Mouse (Mus musculus) hindbrain, embryonic 16.5 days (tissue): ENCODE results near the gene Naif1. TPM values are rescaled to one million over a fixed set of nuclear protein-coding genes. Genes with fewer than 3 reads are reported as not detected.
A peak's percentile ranks its signal among the peaks of the same experiment; 100 is the strongest.

ENCODE experiments used
- ATAC-seq: fragments of 200-750 bp; cut with Nextera tagmentation; 2 replicates; pipeline ENCODE4 v1.8.0; 2017; ENCODE audit warnings: moderate TSS enrichment, moderate library complexity
- H3K27ac ChIP-seq: fragments of 300-500 bp; sonication (generic); 2 replicates; pipeline ENCODE4 v1.5.1; 2014; ENCODE audit warnings: low read depth, mild to moderate bottlenecking, control low read depth, low read length, moderate library complexity
- H3K27me3 ChIP-seq: fragments of 300-500 bp; sonication (generic); replicated peaks from 2 replicates; pipeline ENCODE4 v1.6.1; 2014; ENCODE audit warnings: low read length; ENCODE audit not compliant: control insufficient read depth, insufficient read depth
- H3K36me3 ChIP-seq: fragments of 300-500 bp; sonication (generic); 2 replicates; pipeline ENCODE4 v1.6.1; 2014; ENCODE audit warnings: mild to moderate bottlenecking, low read length, moderate library complexity, mixed read lengths; ENCODE audit not compliant: control insufficient read depth, insufficient read depth
- H3K4me1 ChIP-seq: fragments of 300-500 bp; sonication (generic); 2 replicates; pipeline ENCODE4 v1.6.1; 2014; ENCODE audit warnings: low read depth, low read length; ENCODE audit not compliant: control insufficient read depth, insufficient read depth
- H3K4me2 ChIP-seq: fragments of 300-500 bp; sonication (generic); 2 replicates; pipeline ENCODE4 v1.6.1; 2014; ENCODE audit warnings: mild to moderate bottlenecking, low read length, control low read depth, moderate library complexity
- H3K4me3 ChIP-seq: fragments of 300-500 bp; sonication (generic); 2 replicates; pipeline ENCODE4 v1.5.1; 2014; ENCODE audit warnings: mild to moderate bottlenecking, low read length, control low read depth, moderate library complexity
- H3K9ac ChIP-seq: fragments of 300-500 bp; sonication (generic); 2 replicates; pipeline ENCODE4 v1.6.1; 2014; ENCODE audit warnings: low read depth, mild to moderate bottlenecking, control low read depth, low read length, moderate library complexity
- H3K9me3 ChIP-seq: fragments of 300-500 bp; sonication (generic); 2 replicates; pipeline ENCODE4 v1.6.1; 2014; ENCODE audit warnings: mild to moderate bottlenecking, low read length, moderate library complexity; ENCODE audit not compliant: control insufficient read depth
- WGBS: fragments of 180-500 bp; shearing (Covaris S2); extraction: QIAGEN DNeasy Blood & Tissue Kit; methylation state at CpG from one replicate; pipeline ENCODE4 v1.1.7; 2014; 5-methylcytosine and 5-hydroxymethylcytosine counted together
- polyA plus RNA-seq: library from polyadenylated mRNA; unstranded; fragments of >200 nt; fragmentation: Nextera tagmentation; extraction: Ambion mirVana; gene quantifications from 2 replicates; pipeline ENCODE4 v1.2.1, GENCODE M21; 2015

The Naif1 gene
- 5.1 and 5.2 TPM in 2 replicates for polyA plus RNA-seq

DNA sequence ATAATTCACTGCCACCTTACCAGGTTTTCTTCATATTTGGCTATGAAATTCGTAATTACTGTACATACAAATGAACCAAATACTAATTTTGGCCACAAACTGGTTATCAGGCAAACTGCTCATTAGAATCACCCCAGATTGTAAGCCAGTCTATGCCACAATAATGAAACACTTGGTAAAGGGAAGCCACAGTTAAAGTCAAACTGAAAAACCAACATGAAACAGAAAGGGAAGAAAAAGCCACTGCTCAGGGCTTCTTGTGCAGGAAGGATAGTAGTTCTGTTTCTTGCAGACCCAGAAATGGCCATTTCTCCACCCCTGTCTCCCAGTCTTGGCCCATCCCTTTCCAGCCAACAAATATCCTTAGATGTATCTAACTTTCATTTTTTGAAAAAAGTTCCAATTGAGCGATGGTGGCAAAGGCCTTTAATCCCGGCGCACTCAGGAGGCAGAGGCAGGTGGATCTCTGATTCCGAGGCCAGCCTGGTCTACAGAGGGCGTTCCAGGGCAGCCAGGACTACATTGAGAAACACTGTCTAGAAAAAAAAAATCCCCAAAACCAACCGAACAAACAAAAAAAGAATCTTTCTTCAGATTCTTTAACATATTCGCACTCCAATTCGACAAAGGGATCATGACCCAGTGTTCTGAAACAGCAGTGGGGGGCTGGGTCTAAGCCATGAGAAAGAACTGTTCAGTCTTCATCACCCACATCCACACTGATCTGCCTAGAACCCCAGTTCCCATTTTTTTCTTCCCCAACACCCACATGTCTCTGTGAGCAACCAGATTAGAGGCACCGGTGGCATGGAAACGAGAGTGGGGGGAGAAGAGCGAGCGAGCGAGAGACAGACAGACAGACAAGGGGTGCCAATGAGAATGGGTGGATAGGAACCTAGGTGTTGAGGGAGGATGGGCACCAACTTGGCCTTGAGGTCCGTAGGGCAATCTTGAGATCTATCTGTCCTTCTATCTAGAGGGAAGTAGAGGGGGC lies at the start of gene Naif1:
Gene Naif1 (plus strand): TSS at position 697 of the 994 bp plus-strand sequence.
- peak within 1 kb of the TSS; percentile 78 for H3K4me2 ChIP-seq
- H3K36me3 ChIP-seq = no peaks in the 10 kb centered on the region
- peak within 1 kb of the TSS; percentile 83 for H3K9ac ChIP-seq
- WGBS = 77% methylated on average over 15 of the region's 15 CpGs
- no peaks in the 10 kb centered on the region for H3K27me3 ChIP-seq
- peak within 1 kb of the TSS; percentile 89 for H3K27ac ChIP-seq
- H3K4me1 ChIP-seq = peaks cover 26% of the 10 kb centered on the region
- H3K4me3 ChIP-seq = peak within 1 kb of the TSS; percentile 88
- ATAC-seq = no peak
- no peaks in the 10 kb centered on the region for H3K9me3 ChIP-seq

DNA sequence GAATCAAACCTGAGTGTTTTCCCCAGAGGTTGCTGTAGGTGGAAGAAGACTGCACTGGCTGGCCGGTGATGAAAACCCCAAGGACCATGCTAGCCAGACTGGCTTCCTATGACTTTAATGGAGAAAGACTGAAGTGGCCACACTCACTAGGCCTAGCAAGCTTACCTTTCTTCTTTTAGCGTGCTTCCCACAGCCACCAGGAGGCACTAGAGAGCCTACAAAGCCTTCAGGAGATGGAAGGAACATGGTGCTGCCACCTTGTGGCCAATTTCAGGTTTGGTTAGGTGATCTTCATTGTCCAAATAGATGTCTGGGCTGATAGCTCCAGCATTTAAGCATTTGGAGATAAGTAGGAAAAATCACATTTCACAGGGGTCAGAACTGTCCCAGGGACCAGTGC lies 45.6 kb upstream of the Naif1 start:
- no peaks in the 10 kb centered on the region for H3K27me3 ChIP-seq
- peaks cover 16% of the 10 kb centered on the region; the same call in 1 of the 2 replicates for H3K36me3 ChIP-seq
- no peaks in the 10 kb centered on the region for H3K9me3 ChIP-seq
- no peak overlapping the region for H3K4me2 ChIP-seq
- H3K27ac ChIP-seq = no peak overlapping the region; the same call in 1 of the 2 replicates
- 16% methylated on average over 2 of the region's 2 CpGs for WGBS
- no peak overlapping the region for H3K4me3 ChIP-seq
- no peak overlapping the region for H3K9ac ChIP-seq
- peak; percentile 35 for ATAC-seq
- H3K4me1 ChIP-seq = no peaks in the 10 kb centered on the region

DNA sequence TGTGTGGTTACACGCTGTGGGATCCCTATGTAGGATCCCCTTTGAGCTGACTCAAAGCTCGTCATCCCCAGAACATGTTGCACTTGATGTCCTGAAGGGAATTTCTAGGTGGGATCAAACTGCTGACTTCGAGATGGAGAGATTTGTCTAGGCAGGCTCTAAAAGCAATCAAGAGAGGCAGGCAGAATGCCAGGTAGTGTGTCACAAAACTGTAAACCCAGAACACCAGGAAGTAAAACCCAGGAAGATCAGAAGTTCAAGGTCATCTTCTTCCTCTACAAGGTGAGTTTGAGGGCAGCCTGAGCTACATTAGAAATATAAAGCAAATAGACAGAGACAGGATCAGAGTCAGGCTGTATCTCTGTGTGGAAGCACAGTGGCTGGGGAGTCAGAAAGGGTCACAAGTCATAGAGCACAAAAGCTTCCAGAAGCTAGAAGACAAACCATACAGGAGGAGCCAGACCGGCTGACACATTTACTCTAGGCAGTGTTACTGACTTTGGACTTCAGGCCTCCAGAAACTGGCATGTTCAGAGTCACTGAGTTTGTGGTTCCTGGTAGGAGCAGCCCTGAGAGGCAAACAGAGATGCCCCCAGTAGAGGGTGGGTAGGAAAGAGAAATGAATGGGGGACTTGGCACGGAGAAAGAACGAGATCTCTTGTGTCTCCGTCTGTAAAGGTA lies 43.0 kb upstream of the Naif1 start:
- no peak for ATAC-seq
- Histone ChIP-seq H3K36me3 (0 out of 2 replicates have a peak, but pooled peaks cover 7% of the 10 kb centered on the region), H3K9ac (no peak overlapping the region), H3K9me3 (no peaks in the 10 kb centered on the region), H3K27ac (no peak overlapping the region), H3K4me2 (no peak overlapping the region), H3K4me1 (no peaks in the 10 kb centered on the region), H3K4me3 (no peak overlapping the region), H3K27me3 (no peaks in the 10 kb centered on the region)
- 86% methylated on average over 7 of the region's 7 CpGs for WGBS

DNA sequence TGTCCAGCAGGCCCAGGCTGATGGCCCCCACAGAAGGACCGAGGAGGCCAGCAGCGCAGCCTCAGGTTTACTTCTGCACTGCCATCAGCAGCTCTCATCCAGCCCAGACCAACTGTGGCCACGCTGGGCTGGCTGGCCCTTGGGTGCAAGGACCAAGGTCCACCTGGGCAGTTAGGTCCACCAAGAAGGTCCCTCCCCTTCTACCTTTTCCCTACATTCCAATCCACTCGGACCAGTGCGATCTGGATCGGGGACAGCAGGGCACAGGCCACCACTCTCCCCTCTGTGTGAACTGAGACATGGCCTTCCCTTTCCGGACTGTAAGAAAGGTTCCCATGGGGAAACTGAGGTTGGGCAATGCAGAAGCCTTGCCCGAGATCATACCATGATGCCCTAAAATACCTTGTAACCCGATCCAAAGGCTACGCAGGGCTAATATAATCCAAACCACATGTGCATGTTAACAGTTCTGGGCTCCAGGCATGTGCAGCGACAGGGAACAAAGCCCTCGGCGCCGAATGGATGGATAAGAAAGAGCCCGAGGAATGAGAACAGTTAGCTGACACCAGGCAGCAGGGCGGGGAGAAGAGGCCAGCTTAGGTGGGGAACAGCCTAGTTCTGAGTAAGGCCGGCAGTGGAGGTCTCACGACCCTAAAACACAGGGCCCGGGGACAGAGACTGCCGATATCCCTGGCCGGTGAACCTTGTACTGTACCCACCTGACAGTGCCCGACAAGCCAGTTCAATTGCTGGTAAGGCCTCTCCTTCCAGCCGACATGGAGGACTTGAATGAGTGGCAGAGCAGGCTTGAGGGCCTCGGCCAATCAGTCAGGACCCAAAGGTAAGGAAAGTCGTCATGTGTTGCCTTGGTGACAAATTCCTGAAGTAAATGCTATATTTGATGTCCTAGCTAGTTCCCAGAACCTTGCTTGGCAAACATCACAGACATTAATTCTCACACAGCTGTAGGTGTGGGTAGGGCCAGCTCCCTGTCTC lies 41.5 kb upstream of the Naif1 start:
- Histone ChIP-seq H3K4me2 (no peak overlapping the region), H3K4me1 (no peaks in the 10 kb centered on the region), H3K4me3 (no peak overlapping the region), H3K27ac (no peak overlapping the region), H3K9me3 (no peaks in the 10 kb centered on the region), H3K27me3 (no peaks in the 10 kb centered on the region), H3K36me3 (no peaks in the 10 kb centered on the region; the same call in 1 of the 2 replicates), H3K9ac (no peak overlapping the region)
- WGBS = 77% methylated on average over 25 of the region's 25 CpGs
- ATAC-seq = no peak

DNA sequence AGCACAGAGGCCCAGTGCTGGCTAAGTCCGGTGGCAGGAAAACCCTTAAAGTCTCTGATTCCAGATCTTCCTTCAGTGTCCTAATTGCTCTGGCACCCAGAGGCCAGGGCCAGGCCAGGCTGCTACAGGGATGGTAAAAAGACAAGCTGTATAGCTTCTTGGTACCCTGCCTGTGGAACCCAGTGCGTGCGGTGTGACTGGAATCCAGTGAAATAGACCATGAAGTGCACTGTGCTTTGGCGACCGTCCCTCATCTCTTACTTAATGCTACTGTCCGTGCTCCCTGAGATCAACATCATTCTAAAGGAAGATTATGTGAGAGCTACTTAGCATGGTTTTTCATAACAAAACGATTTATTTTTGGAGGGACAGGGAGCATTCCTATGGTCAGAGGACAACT lies 38.9 kb upstream of the Naif1 start:
- no peak for ATAC-seq
- Histone ChIP-seq H3K27ac (no peak overlapping the region), H3K9me3 (no peaks in the 10 kb centered on the region), H3K36me3 (peaks cover 17% of the 10 kb centered on the region), H3K27me3 (no peaks in the 10 kb centered on the region), H3K4me3 (no peak overlapping the region), H3K4me1 (no peaks in the 10 kb centered on the region), H3K9ac (no peak overlapping the region), H3K4me2 (no peak overlapping the region)
- 86% methylated on average over 7 of the region's 7 CpGs for WGBS

DNA sequence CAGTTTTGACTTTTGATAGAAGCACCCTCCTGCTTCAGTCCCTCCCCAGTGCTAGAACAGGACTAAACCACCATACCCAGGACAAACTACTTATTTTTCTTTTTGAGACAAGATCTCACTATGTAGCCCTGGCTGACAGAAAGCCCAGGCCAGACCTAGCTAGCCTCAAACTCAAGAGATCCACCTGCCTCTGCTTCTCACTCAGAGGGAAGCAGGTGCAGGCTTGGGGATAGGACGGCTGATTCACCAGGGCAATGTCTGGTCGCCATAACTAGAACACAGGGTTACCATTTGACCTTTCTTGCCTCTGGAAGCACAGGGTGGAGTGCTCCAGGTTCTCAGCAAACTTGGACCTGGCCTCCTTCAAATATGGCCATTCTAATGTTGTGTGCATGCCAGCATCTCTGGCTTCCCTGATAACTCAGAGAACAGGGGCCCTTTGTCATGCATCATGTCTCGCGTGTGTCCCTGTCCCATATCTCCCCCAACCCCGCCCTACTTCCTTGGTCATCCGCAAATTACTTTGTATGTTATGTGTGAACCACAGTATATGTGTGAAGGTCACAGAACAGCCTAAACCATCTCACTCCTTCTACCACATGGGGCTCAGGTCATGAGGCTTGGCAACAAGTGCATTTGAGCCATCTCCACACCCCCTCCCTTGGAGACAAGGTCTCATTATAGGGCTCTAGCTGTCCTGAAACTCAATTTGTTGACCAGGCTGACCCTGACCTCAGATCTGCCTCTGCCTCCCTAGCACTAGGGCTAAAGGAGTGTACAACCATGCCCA lies 37.3 kb upstream of the Naif1 start:
- Histone ChIP-seq H3K4me1 (no peaks in the 10 kb centered on the region), H3K9me3 (no peaks in the 10 kb centered on the region), H3K4me3 (no peak overlapping the region), H3K36me3 (peaks cover 31% of the 10 kb centered on the region), H3K27me3 (no peaks in the 10 kb centered on the region), H3K4me2 (no peak overlapping the region), H3K9ac (no peak overlapping the region), H3K27ac (no peak overlapping the region)
- 96% methylated on average over 6 of the region's 6 CpGs for WGBS
- ATAC-seq = no peak

DNA sequence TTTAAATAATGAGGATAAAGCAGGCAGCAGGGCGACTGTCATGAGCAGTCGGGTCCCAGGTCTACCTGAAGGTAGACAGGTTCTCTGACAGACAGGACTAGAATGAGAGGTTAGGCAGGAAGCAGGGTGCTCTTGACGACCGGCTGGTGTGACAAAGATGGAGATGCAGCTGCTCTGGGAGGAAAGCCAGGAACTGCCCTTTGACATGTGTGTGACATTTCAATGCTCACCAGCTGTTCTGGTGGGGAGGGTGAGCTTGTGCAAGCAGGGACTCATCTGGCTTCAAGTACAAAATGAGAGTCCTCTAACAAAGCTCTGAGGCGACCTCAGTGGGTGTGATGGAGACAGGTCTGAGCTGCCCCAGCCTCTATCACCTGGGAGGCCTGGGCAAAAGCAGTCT lies 36.3 kb upstream of the Naif1 start:
- Histone ChIP-seq H3K4me3 (no peak overlapping the region), H3K4me2 (no peak overlapping the region), H3K9me3 (no peaks in the 10 kb centered on the region), H3K36me3 (peaks cover 38% of the 10 kb centered on the region), H3K27me3 (no peaks in the 10 kb centered on the region), H3K27ac (no peak overlapping the region), H3K9ac (no peak overlapping the region), H3K4me1 (no peaks in the 10 kb centered on the region)
- no peak for ATAC-seq
- WGBS = 78% methylated on average over 5 of the region's 5 CpGs

DNA sequence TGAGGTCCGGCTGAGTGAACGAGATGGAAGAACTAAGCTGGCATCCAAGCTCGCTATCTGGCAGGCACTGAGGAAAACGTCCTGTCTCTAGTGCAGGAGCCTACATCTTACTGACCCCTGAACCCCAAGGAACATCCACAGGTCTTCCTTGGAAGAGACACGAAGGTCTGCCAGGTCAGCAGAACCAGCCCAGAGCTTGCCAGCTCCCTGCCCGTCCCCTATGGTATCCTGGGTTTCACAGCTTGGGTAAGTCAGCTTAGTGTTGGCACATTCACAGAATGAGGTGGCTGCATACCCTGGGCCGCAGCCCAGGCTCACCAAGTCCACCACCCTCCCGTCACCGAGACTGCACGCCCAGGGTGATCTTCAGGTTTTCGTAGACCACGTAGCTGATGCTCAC lies 34.5 kb upstream of the Naif1 start:
- Histone ChIP-seq H3K27ac (no peak overlapping the region), H3K27me3 (no peaks in the 10 kb centered on the region), H3K4me1 (no peaks in the 10 kb centered on the region), H3K4me2 (no peak overlapping the region), H3K9ac (no peak overlapping the region), H3K36me3 (peaks cover 45% of the 10 kb centered on the region), H3K4me3 (no peak overlapping the region), H3K9me3 (no peaks in the 10 kb centered on the region)
- WGBS = 95% methylated on average over 12 of the region's 12 CpGs
- ATAC-seq = no peak
